Mouse (Mus musculus) liver, embryonic 15.5 days (tissue): ENCODE measurements around the gene Rbm26. TPM values are rescaled to one million over a fixed set of nuclear protein-coding genes. Genes with fewer than 3 reads are reported as not detected.

Source experiments
- polyA plus RNA-seq: library from polyadenylated mRNA; unstranded; fragments of >200 nt; fragmentation: Nextera tagmentation; extraction: Ambion mirVana; gene quantifications from 2 replicates; pipeline ENCODE4 v1.2.1, GENCODE M21; 2015

The Rbm26 gene
- polyA plus RNA-seq, 1 experiment from 2014 or later, result 6.9 TPM

Other genes with a start within 250 kb of the Rbm26 start
- gene Ndfip2, start 81.2 kb upstream of the Rbm26 start, polyA plus RNA-seq, result 25.5 and 27.6 TPM in 2 replicates